Mouse (Mus musculus) G1E (cell line): ENCODE results near the gene Arhgap27.

Experiments used
- CTCF ChIP-seq: IDR thresholded peaks from 2 replicates; pipeline ENCODE4 v1.5.1; 2012; ENCODE audit warnings: low read depth, low read length, inconsistent platforms, mixed read lengths
- GATA1 ChIP-seq: IDR thresholded peaks from 2 replicates; pipeline ENCODE4 v1.6.1; 2012; ENCODE audit warnings: borderline replicate concordance, low read length, inconsistent platforms, mixed read lengths
- GATA2 ChIP-seq: IDR thresholded peaks from 2 replicates; pipeline ENCODE4 v1.6.1; 2012; ENCODE audit warnings: low read depth, low read length, inconsistent platforms, borderline replicate concordance
- POLR2AphosphoS5 ChIP-seq: IDR thresholded peaks from 2 replicates; pipeline ENCODE4 v1.6.1; 2012; ENCODE audit warnings: low read depth, low read length, inconsistent platforms; ENCODE audit not compliant: insufficient replicate concordance

- TF ChIP-seq CTCF (no peak), POLR2AphosphoS5 (no peak), GATA1 (no peak), GATA2 (no peak)
These were observed 41.1 kb upstream of the Arhgap27 start for GRCm38 (mm10) chr11:103404618-103405017.
